Mouse (Mus musculus): ENCODE results near the gene Gm12216. TPM values are rescaled to one million over a fixed set of nuclear protein-coding genes. Genes with fewer than 3 reads are reported as not detected.

Gm12216 gene
- total RNA-seq, 2 experiments from 2014 or later, result 2.0 to 2.9 TPM

GRCm38 (mm10) chr11:53748614-53749013, 110.4 kb downstream of the Gm12216 start:
- DNase-seq (ENCODE audit: low spot score in 2 of 2), result no peak

- no peak for DNase-seq (ENCODE audit: low spot score in 2 of 2)
Observed at GRCm38 (mm10) chr11:53747985-53748384, 111.1 kb downstream of the Gm12216 start.

- DNase-seq (ENCODE audit: low spot score in 2 of 2), result no peak
Observed at GRCm38 (mm10) chr11:53745260-53745659, 113.8 kb downstream of the Gm12216 start.

GRCm38 (mm10) chr11:53742353-53742752, 116.7 kb downstream of the Gm12216 start:
- no peak for DNase-seq (ENCODE audit: low spot score in 2 of 2)

GRCm38 (mm10) chr11:53737573-53737946, 121.5 kb downstream of the Gm12216 start:
- DNase-seq (ENCODE audit: low spot score in 2 of 2), result peak; percentile 48 to 57

GRCm38 (mm10) chr11:53736771-53737572, 122.1 kb downstream of the Gm12216 start:
- peak; percentile 78 to 79 for DNase-seq (ENCODE audit: low spot score in 2 of 2)

- DNase-seq (ENCODE audit: low spot score in 2 of 2), result peak; percentile 55 to 61
Observed at GRCm38 (mm10) chr11:53735682-53736245, 123.3 kb downstream of the Gm12216 start.

- DNase-seq (ENCODE audit: low spot score in 2 of 2), result no peak
Observed at GRCm38 (mm10) chr11:53734970-53735681, 123.9 kb downstream of the Gm12216 start.

GRCm38 (mm10) chr11:53734431-53734830, 124.6 kb downstream of the Gm12216 start:
- DNase-seq (ENCODE audit: low spot score in 2 of 2), result no peak

- no peak for DNase-seq (ENCODE audit: low spot score in 2 of 2)
Observed at GRCm38 (mm10) chr11:53733824-53734223, 125.2 kb downstream of the Gm12216 start.

Small RNA genes within 50 kb of the gene (microRNA-seq; reads per million reads assigned to microRNA genes)
- gene Mir7671, result 0 reads per million in 2 experiments

Other genes starting within 250 kb of the Gm12216 start
- not detected for gene Il4, start 240.6 kb downstream of the Gm12216 start, total RNA-seq (2021)
- not detected for gene Il13, start 224.6 kb downstream of the Gm12216 start, total RNA-seq (2021)
- 10 to 100 TPM; 11.1 to 13.1 TPM for gene Rad50, start 151.9 kb downstream of the Gm12216 start, total RNA-seq (2021)
- gene Il5, start 138.5 kb downstream of the Gm12216 start, total RNA-seq (2021), result not detected
- 1 to 10 TPM; 7.8 to 8.3 TPM for gene Irf1, start 89.2 kb downstream of the Gm12216 start, total RNA-seq (2021)
- under 1 TPM; 0.63 to 0.84 TPM for gene Gm17334, start 86.1 kb downstream of the Gm12216 start, total RNA-seq (2021)
- 10 to 100 TPM in 1 of 2 experiments, 1 to 10 TPM in 1; 9.4 to 10.2 TPM for gene Slc22a5, start 32.4 kb upstream of the Gm12216 start, total RNA-seq (2021)
- 1 to 10 TPM; 1.1 to 1.4 TPM for gene Slc22a21, start 121.1 kb upstream of the Gm12216 start, total RNA-seq (2021)
- 1 to 10 TPM; 6.7 to 7.1 TPM for gene Slc22a4, start 168.8 kb upstream of the Gm12216 start, total RNA-seq (2021)
- gene Pdlim4, start 209.8 kb upstream of the Gm12216 start, total RNA-seq (2021), result 10 to 100 TPM; 13.5 to 14.5 TPM
- gene P4ha2, start 240.8 kb upstream of the Gm12216 start, total RNA-seq (2021), result 10 to 100 TPM; 22.8 to 24.3 TPM